Mouse (Mus musculus) layer of hippocampus, postnatal 10 days (tissue): ENCODE measurements around the gene Ndufb4. TPM values are rescaled to one million over a fixed set of nuclear protein-coding genes. Genes with fewer than 3 reads are reported as not detected.

ENCODE experiments used
- DNase-seq, 2 experiments: peaks; one replicate each; pipeline ENCODE4 v3.0.0; 2021; ENCODE audit warnings: low spot score in 2 of 2
- total RNA-seq, 2 experiments: library from RNA; stranded (reverse); gene quantifications; 2 replicates each; pipeline ENCODE4 v1.2.3; 2021

Gene Ndufb4
- total RNA-seq, 2 experiments from 2014 or later = 52.8 to 88.1 TPM

DNA sequence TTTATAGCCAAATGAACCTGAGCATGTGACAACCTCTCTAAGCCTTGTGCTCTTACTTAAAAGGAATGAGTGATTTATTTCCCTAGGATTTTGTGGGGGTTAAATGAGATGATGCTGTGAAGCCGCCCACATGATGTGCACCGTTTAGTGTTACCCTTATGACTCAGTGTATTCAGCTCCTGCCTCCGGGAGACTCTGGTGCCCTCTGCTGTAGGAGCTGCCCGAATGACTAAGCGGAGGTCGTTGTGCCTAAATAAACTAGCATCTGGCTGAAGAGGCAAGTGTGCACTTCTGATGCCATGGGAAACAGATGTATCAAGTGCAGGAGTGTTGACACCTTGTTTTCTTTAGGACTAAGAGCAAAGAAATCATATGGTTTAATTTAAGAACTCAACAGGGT lies 18.1 kb downstream of the Ndufb4 start:
- no peak for DNase-seq

DNA sequence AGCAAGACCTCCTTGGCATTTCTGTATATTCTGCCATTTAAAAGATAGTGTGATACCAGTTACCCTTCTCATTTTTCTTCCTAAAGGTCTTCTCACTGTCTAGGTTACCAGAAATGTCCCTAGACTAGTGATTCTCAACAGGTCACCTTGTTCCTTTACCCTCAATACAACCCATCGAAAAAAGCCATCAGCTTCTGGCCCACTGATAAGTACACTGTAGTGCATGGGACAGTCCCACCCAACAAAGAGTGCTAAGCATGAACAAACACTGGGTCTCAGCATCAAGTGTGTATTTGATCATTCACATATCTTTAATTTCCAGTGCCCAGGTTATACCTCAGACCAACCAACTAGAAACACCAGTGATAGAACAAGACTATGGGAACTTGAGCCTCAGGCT lies 19.2 kb downstream of the Ndufb4 start:
- DNase-seq = no peak

DNA sequence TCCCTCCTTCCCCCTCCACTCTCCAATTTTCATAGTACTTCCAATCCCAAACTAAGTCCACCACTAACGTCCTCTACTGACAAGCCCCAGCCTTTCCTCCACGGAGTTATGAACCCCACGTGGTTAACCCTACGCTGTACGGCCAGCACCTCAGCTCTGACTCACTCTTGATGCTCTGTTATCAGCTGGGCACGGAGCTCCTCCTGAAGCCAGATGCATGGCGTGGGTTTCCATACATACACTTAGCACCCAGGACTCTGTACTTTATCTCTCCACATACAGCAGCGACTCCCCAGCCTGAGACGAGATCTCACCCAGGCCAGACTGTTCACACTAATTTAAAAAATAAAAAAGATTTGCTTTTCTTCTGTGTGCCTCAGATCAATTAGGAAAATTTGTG lies 19.7 kb downstream of the Ndufb4 start:
- DNase-seq = no peak

DNA sequence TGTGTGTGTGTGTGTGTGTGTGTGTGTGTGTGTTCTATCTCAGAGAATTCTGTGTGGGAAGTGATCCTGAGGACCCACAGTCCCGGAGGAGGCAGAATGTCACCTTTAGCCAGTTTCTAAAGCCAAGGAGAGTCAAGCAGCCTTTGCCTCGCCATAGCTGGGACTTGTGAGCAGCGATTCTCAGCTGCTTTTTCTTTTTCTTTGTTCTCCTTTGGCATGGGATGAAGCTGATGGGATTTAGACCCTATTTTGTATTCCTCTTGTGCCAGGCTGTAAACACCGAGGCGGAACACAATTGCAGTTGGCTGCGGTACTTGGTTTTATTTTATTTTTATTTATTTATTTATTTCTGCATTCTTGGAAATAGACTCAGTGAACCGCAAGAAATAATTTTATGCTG lies 25.2 kb downstream of the Ndufb4 start:
- no peak for DNase-seq

DNA sequence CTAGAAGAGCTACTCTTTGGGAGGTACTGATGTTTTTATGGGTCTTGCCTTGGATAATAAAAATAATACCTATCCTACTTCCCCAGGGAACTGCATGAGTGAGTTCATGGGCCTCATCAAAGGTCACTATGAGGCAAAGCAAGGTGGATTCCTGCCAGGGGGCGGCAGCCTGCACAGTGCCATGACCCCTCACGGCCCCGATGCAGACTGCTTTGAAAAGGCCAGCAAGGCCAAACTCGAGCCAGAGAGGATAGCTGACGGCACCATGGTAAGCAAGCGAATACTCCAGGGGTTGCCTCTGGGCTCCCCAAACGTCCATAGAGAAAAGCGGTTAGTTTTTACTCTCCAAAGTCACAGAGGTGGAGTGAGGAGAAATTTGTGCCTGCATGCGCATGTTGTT lies 25.9 kb downstream of the Ndufb4 start:
- DNase-seq = no peak

DNA sequence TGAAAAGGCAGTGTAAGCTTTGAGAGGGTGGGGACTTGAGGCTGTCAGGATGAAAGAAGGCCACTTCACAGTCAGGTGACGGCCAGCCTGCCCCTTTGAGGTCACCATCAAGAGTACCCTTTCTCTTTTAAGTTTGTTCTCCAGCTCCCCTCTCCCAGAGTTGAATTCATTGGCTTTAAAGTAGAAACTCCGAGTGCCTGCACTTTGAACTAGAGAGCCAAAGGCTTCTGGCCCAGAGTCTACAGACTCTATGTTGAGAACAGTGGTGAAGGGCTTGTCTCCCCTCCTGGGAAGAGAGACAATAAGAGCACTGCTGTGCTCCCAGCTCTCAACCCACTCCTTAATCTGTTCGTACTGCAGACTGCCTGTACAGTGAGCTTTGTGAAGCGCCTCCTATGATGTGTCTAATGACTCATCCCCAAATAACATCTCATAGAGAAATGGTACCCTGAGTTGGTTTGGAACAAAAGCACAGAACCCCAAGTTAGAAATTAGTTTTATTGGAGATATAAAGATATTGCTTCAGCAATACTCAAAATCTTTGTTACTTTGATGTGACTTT lies 27.8 kb downstream of the Ndufb4 start:
- no peak for DNase-seq

DNA sequence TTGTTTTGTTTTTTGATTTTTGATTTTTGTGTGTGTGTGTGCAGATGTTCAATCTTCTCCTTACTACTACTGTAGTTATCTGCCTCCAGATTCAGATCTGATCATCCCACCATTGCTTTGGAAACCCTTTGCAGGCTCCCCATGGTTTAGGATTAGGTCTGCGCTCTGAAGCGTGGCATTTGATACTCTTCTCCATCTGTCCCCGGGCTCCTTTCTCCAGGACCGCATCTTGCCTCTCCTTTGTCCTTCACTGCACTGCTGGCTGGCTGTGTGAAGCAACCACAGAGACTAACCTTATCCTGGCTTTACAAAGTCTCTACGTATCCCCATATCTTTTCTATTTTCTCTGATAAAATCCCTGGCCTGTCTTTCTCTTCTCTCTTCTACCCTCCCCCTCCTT lies 31.3 kb downstream of the Ndufb4 start:
- no peak for DNase-seq

DNA sequence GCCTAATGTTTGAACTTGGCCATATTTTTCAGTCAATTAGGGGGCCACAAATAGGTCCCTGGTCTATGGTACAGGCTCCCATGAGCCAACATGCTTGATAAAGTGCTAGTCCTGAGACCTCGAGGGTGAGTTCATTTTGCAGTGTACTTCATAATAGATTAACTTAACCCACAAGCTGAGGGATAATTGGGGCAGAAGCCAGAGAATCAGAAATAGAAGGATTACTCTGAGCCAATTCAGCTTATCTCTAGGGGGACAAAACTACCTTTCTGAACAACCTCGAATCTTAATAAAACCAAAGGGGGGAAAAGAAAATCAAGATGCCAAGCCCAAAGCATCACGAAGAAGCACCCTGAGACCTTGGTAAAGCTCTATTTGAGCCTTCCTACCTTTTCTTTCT lies 31.9 kb downstream of the Ndufb4 start:
- no peak for DNase-seq

DNA sequence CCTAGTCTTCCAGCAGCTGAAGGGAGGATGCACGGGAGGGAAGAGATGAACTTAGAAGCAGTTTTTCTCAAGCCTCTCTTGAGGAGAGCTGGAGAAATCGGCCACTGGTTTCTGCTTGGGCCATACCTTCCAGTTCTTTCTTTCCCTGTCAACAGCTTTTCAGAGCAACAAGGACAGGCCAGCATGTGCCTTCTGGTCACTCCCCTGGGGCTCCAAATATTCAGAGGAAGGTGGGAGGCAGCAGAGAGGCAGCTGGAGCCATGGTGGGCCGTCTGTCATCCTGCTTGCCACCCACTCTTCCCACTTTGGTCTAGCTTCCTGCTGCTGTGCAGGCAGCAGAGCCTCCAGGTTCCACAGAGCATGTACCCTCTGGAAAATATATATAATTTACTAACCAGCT lies 36.6 kb downstream of the Ndufb4 start:
- peak; percentile 55 to 63 for DNase-seq

DNA sequence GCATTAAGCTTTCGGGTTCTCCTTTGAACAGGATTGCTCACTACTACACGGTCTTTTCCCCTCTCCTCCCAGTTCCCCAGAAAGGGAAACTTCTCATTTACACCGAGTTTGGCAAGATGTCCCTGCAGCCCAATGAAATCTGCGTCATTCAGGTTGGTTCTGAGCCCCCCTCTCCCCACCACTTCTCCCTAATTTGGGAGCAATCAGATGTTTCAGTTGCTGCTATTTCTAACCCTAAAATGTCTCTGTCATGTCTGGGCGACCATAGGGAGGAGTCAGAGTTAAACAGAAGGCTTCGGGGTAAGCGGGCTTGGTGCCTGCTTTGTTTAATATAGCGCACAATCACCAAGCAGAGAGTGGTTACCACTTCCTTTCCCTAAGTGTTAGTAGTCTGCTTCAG lies 38.1 kb downstream of the Ndufb4 start:
- no peak for DNase-seq

DNA sequence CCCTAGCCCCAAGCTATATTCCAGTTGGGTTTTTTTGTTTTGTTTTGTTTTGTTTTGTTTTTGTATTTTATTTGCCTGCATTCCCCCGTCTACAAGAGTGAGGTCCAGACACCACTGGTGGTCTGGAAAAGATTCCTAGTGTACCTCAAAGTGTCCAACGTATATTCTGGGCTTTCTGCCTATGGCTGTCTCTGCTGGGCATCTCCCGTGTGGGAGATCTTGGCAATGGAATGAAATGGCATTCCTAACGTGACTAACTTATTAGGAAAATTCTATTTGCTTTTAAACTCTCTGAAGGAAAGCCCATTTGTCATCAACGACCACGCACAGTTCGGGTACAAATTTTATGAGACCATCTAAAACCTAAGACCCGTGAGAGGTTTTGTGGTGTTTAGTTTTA lies 38.8 kb downstream of the Ndufb4 start:
- no peak for DNase-seq

DNA sequence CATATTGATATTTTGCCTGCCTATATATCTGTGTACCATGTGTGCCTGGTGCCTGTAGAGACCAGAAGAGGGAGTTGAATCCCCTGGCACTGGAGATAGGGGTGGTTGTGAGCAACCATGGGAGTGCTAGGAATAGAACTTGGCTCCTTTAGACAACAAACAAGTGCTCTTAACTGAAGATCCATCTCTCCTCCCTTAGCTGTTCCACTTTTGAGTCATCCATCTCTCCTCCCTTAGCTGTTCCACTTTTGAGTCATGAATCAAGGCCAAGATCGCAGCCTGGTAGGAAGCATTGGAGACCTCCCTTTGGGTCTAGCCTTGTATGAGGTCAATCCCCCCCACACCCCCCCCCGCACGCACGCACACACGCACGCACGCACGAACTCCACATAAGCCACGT lies 39.7 kb downstream of the Ndufb4 start:
- DNase-seq = no peak

DNA sequence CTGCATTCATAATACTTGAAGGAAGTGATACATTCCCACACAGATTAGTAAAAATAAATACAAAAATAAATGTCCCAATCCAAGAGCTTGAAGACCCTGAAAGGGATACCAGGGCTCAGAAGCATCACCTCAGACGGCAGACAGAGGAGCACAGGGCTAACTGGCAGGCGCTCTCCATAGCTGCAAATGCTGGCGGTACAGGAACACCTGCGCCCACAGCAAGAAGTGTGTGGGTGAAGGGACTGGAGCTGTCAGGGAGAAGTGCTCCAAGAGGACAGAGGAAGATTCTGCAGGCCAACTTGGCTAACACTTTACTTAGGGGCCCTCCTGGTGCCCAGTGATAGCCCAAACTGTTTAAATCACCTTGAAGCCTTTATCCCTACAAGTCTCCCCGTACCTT lies 42.2 kb downstream of the Ndufb4 start:
- DNase-seq = no peak

DNA sequence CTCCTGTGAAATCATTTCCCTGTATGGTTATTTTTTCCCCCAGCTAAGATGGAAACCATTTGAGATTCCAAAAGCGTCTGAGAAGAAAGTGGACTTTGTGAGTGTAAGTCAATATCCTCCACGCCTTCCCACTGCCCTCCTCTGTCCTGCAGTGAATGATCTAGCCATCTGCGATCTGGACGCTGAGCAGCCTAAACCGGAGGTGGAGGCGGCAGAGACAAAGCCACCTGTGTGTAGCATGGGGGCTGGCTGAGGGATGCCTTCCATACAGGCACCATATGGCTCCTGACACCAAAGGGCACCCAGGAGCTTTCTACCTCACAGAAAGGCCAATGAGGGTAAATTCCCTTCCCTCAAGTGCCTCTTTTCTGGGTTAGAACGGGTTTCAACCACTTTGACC lies 43.2 kb downstream of the Ndufb4 start:
- no peak for DNase-seq

DNA sequence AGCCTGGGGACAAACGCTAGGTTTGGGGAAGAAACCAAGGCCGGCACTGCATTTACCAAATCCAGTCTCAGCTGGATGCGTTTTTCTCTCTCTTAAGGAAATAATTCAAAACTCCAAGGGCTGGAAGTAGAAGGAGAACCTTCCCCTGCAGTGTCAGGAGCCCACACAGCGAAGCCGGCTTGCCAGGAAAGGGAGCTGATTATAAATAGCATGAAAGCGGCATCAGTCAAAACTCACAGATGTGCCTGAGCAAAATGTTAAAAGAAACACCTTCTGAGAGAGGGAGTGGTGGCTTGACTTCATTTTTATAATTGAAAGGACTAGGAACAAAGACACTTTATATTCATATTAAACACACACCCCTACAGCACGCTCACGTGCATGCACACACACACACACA lies 43.9 kb downstream of the Ndufb4 start:
- no peak for DNase-seq

DNA sequence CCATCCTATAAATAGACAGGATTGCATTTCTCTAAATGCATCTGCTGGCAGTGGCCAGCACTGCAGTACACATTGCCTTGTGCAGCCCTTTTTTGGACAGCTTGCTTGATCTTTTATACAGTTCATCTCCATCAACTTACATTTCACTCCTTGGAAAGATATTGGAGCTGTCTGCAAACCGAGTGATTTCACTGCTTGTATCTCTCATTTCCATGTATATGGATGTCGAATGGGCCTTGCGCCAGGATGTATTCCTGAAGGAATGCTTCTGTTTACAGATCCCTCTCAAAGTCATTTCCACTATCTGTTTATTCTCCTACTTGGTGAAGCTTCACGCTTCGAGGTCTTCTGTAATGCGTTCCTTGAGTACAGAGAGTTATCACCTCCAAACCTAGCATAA lies 50.0 kb downstream of the Ndufb4 start:
- no peak for DNase-seq

DNA sequence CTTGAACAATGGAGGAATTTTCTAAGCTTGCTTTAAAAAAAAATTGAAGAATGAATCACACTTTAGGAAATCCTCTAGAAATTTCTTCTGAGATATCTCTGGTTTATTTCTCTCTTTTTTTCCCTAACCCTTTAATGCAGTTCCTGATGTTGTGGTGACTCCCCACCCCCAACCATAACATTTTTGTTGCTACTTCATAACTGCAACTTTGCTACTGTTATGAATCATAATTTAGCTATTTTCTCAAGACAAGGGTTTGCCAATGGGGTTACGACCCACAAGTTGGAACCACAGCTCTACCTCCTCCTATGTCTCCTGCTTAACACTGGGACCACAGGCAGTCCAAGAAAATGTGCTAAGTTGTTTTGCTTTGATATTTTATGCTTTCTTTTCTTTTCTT lies 50.8 kb downstream of the Ndufb4 start:
- DNase-seq = no peak

DNA sequence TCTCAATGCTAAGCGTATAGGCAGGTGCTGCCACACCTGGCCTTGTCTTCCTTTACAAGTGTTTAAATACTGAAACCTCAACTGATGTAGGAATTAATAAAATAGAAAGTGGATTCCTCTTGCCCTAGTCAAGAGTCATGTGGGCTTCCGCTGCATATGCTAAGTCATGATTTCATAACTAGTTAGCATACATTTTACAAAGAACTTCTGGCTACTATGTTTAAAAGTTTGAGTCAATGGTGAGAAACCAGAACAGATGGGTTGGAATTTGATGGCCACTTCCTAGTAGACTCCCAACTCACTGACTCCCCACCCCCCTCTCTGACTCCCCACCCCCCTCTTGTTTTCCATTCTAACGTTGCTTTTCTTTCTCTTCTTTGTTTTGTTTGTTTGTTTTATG lies 54.9 kb downstream of the Ndufb4 start:
- no peak for DNase-seq

DNA sequence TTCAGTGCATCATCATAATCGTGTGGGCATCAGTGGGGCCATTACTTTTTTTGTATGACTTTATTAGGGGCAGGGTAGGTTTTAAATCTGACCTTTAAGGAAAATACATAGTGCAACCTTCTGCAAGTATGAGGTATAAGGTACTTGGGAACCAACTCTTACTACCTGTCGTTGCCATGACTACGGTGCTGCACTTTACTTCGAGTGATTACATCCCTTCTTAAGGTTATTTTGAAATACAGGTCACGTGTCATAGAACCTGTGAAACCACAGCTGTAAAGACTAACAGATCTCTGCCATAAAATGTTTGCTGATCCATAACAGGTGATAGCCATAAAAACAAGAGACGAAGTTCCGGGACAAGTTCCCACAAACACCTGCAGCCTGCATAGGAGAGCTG lies 55.8 kb downstream of the Ndufb4 start:
- no peak for DNase-seq

DNA sequence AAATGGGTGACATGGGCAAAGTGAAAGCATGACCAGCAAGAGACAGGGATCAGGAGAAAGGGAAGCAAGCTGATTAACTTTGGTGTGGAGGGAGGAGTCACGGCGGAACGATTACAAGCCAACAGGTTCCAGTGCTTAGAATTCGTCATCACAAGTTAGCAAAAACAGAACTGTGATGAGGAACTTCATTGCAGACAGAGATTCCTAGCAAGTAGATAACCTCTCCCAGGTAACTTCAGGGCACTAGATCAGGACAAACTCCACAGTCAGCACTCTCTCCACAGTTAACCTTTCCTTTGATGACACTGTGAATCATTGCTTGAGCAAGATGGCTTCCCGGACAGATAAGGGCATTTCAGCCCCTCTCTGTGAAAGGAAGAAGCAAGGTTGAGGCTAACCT lies 56.8 kb downstream of the Ndufb4 start:
- DNase-seq = no peak
